Mouse (Mus musculus): ENCODE measurements around the gene Abcc10.

GRCm38 (mm10) chr17:46315813-46316212 lies 12.3 kb downstream of the Abcc10 start:
- no peak for TF ChIP-seq CTCF (IDR thresholded peaks at IDR 0.05; ENCODE audit: low read depth)
- TF ChIP-seq EP300 (IDR thresholded peaks at IDR 0.05; ENCODE audit: low read depth) = no peak

Data from liver, embryonic 14.5 days (tissue).